Mouse (Mus musculus) kidney, embryonic 16.5 days (tissue): ENCODE measurements at regions not wholly inside any gene's neighbourhood (a gene's known extent, or its start where the extent isn't known, plus 50 kb on each side); places are given as distances from the start of the nearest gene placed in this dataset.

Experiments
- ATAC-seq: fragments of 200-750 bp; cut with Nextera tagmentation; 2 replicates; pipeline ENCODE4 v1.8.0; 2017; ENCODE audit warnings: moderate TSS enrichment; ENCODE audit not compliant: low FRiP score, low TSS enrichment
- H3K27ac ChIP-seq: fragments of 300-500 bp; sonication (generic); 2 replicates; pipeline ENCODE4 v1.5.1; 2014; ENCODE audit warnings: low read length
- H3K27me3 ChIP-seq: fragments of 300-500 bp; sonication (generic); 2 replicates; pipeline ENCODE4 v1.6.1; 2014; ENCODE audit warnings: low read length, control low read depth, mixed read lengths; ENCODE audit not compliant: insufficient read depth
- H3K36me3 ChIP-seq: fragments of 300-500 bp; sonication (generic); 2 replicates; pipeline ENCODE4 v1.6.1; 2014; ENCODE audit warnings: low read length, control low read depth, mixed read lengths; ENCODE audit not compliant: insufficient read depth
- H3K4me1 ChIP-seq: fragments of 300-500 bp; sonication (generic); 2 replicates; pipeline ENCODE4 v1.6.1; 2014; ENCODE audit warnings: low read length, control low read depth, mixed read lengths; ENCODE audit not compliant: insufficient read depth
- H3K4me2 ChIP-seq: fragments of 300-500 bp; sonication (generic); replicated peaks from 2 replicates; pipeline ENCODE4 v1.6.1; 2014; ENCODE audit warnings: low read depth, low read length
- H3K4me3 ChIP-seq: fragments of 300-500 bp; sonication (generic); 2 replicates; pipeline ENCODE4 v1.5.1; 2014; ENCODE audit warnings: mild to moderate bottlenecking, low read length
- H3K9ac ChIP-seq: fragments of 300-500 bp; sonication (generic); replicated peaks from 2 replicates; pipeline ENCODE4 v1.6.1; 2014; ENCODE audit warnings: low read length
- H3K9me3 ChIP-seq: fragments of 300-500 bp; sonication (generic); 2 replicates; pipeline ENCODE4 v1.6.1; 2016; ENCODE audit warnings: low read length, control low read depth
- WGBS: fragments of 180-500 bp; shearing (Covaris S2); extraction: QIAGEN DNeasy Blood & Tissue Kit; methylation state at CpG from one replicate; pipeline ENCODE4 v1.1.7; 2014; 5-methylcytosine and 5-hydroxymethylcytosine counted together

- Histone ChIP-seq H3K4me2 (no peak overlapping the region), H3K4me1 (no peaks in the 10 kb centered on the region), H3K27me3 (no peaks in the 10 kb centered on the region), H3K27ac (no peak overlapping the region), H3K9me3 (no peaks in the 10 kb centered on the region), H3K36me3 (no peaks in the 10 kb centered on the region), H3K4me3 (no peak overlapping the region), H3K9ac (no peak overlapping the region)
- 72% methylated on average over 2 of the region's 2 CpGs for WGBS
- no peak for ATAC-seq
Measured at GRCm38 (mm10) chr11:37442781-37443180, 207.0 kb upstream of the Tenm2 start.

- Histone ChIP-seq H3K27me3 (no peaks in the 10 kb centered on the region), H3K9ac (no peak overlapping the region), H3K27ac (no peak overlapping the region), H3K36me3 (no peaks in the 10 kb centered on the region), H3K4me2 (no peak overlapping the region), H3K9me3 (no peaks in the 10 kb centered on the region), H3K4me1 (no peaks in the 10 kb centered on the region), H3K4me3 (no peak overlapping the region)
- ATAC-seq = no peak
- WGBS = 91% methylated on average over 2 of the region's 2 CpGs
Measured at GRCm38 (mm10) chr11:37434600-37434999, 198.8 kb upstream of the Tenm2 start.

GRCm38 (mm10) chr11:37424312-37425169, 188.8 kb upstream of the Tenm2 start:
- 35% methylated on average over 5 of the region's 5 CpGs for WGBS
- no peak for ATAC-seq

GRCm38 (mm10) chr11:37412868-37413267, 177.1 kb upstream of the Tenm2 start:
- Histone ChIP-seq H3K9me3 (no peaks in the 10 kb centered on the region), H3K4me3 (no peak overlapping the region), H3K27me3 (no peaks in the 10 kb centered on the region), H3K36me3 (no peaks in the 10 kb centered on the region), H3K27ac (no peak overlapping the region), H3K4me1 (no peaks in the 10 kb centered on the region), H3K9ac (no peak overlapping the region), H3K4me2 (no peak overlapping the region)
- ATAC-seq = no peak
- WGBS = 77% methylated on average over 3 of the region's 3 CpGs

More at GRCm38 (mm10) chr11:37424312-37425169, 188.8 kb upstream of the Tenm2 start:
- Histone ChIP-seq H3K9me3 (no peaks in the 10 kb centered on the region), H3K4me1 (no peaks in the 10 kb centered on the region), H3K9ac (no peak overlapping the region), H3K27me3 (no peaks in the 10 kb centered on the region), H3K27ac (no peak overlapping the region), H3K36me3 (no peaks in the 10 kb centered on the region), H3K4me3 (no peak overlapping the region), H3K4me2 (no peak overlapping the region)

GRCm38 (mm10) chr11:37367971-37368370, 132.2 kb upstream of the Tenm2 start:
- Histone ChIP-seq H3K9ac (no peak overlapping the region), H3K4me3 (no peak overlapping the region), H3K4me1 (no peaks in the 10 kb centered on the region), H3K27me3 (no peaks in the 10 kb centered on the region), H3K9me3 (no peaks in the 10 kb centered on the region), H3K36me3 (no peaks in the 10 kb centered on the region), H3K4me2 (no peak overlapping the region), H3K27ac (no peak overlapping the region)
- no peak for ATAC-seq
- WGBS = 45% methylated on average over 1 of the region's 1 CpGs

GRCm38 (mm10) chr11:37364430-37364829, 128.7 kb upstream of the Tenm2 start:
- Histone ChIP-seq H3K27me3 (no peaks in the 10 kb centered on the region), H3K4me3 (no peak overlapping the region)
- 96% methylated on average over 2 of the region's 2 CpGs for WGBS

GRCm38 (mm10) chr11:37355074-37355473, 119.3 kb upstream of the Tenm2 start:
- H3K4me3 ChIP-seq = no peak overlapping the region
- no peaks in the 10 kb centered on the region for H3K9me3 ChIP-seq
- H3K36me3 ChIP-seq = no peaks in the 10 kb centered on the region
- ATAC-seq = no peak
- H3K9ac ChIP-seq = no peak overlapping the region
- H3K27me3 ChIP-seq = no peaks in the 10 kb centered on the region
- WGBS = 78% methylated on average over 2 of the region's 2 CpGs
- H3K4me2 ChIP-seq = no peak overlapping the region
- H3K27ac ChIP-seq = no peak overlapping the region
- no peaks in the 10 kb centered on the region for H3K4me1 ChIP-seq

More at GRCm38 (mm10) chr11:37364430-37364829, 128.7 kb upstream of the Tenm2 start:
- Histone ChIP-seq H3K36me3 (no peaks in the 10 kb centered on the region), H3K4me2 (no peak overlapping the region), H3K27ac (no peak overlapping the region), H3K9me3 (no peaks in the 10 kb centered on the region), H3K9ac (no peak overlapping the region), H3K4me1 (no peaks in the 10 kb centered on the region)
- ATAC-seq = no peak

GRCm38 (mm10) chr11:37309691-37310090, 73.9 kb upstream of the Tenm2 start:
- ATAC-seq = no peak
- H3K36me3 ChIP-seq = no peaks in the 10 kb centered on the region
- WGBS = 81% methylated on average over 2 of the region's 2 CpGs
- no peaks in the 10 kb centered on the region for H3K4me1 ChIP-seq
- H3K9me3 ChIP-seq = no peaks in the 10 kb centered on the region
- H3K27ac ChIP-seq = no peak overlapping the region
- H3K9ac ChIP-seq = no peak overlapping the region
- H3K27me3 ChIP-seq = no peaks in the 10 kb centered on the region
- no peak overlapping the region for H3K4me2 ChIP-seq
- no peak overlapping the region for H3K4me3 ChIP-seq

- ATAC-seq = no peak
- Histone ChIP-seq H3K27me3 (no peaks in the 10 kb centered on the region), H3K4me3 (no peak overlapping the region), H3K4me2 (no peak overlapping the region), H3K9me3 (no peaks in the 10 kb centered on the region), H3K4me1 (no peaks in the 10 kb centered on the region), H3K9ac (no peak overlapping the region), H3K27ac (no peak overlapping the region), H3K36me3 (no peaks in the 10 kb centered on the region)
- 83% methylated on average over 2 of the region's 2 CpGs for WGBS
Measured at GRCm38 (mm10) chr11:37306656-37307055, 70.9 kb upstream of the Tenm2 start.
